Mouse (Mus musculus) MEL (cell line): ENCODE measurements at regions not wholly inside any gene's neighbourhood (a gene's known extent, or its start where the extent isn't known, plus 50 kb on each side); places are given as distances from the start of the nearest gene placed in this dataset.

ENCODE experiments used
- BHLHE40 ChIP-seq: IDR thresholded peaks from 2 replicates; pipeline ENCODE4 v1.6.1; 2012; ENCODE audit warnings: low read depth, mild to moderate bottlenecking, inconsistent platforms, low read length, improper control_type of control experiment, borderline replicate concordance
- CHD1 ChIP-seq: IDR thresholded peaks from 2 replicates; pipeline ENCODE4 v1.6.1; 2012; ENCODE audit warnings: low read depth, mild to moderate bottlenecking, inconsistent platforms, low read length, improper control_type of control experiment
- CHD2 ChIP-seq: IDR thresholded peaks from 2 replicates; pipeline ENCODE4 v1.6.1; 2011; ENCODE audit warnings: low read length, improper control_type of control experiment
- CTCF ChIP-seq, 3 experiments: IDR thresholded peaks in 2 of 3; conservative IDR thresholded peaks in 1 of 3; 2 replicates each; pipeline ENCODE4 v1.5.1; 2011 to 2012; ENCODE audit warnings: low read length in 3 of 3, low read depth in 2 of 3, mild to moderate bottlenecking in 2 of 3, improper control_type of control experiment in 1 of 3, inconsistent platforms in 1 of 3, mixed read lengths in 1 of 3, moderate library complexity in 1 of 3; ENCODE audit not compliant: control insufficient read depth in 1 of 3, insufficient read depth in 1 of 3, poor library complexity in 1 of 3, severe bottlenecking in 1 of 3
- ETS1 ChIP-seq: IDR thresholded peaks from 2 replicates; pipeline ENCODE4 v1.6.1; 2012; ENCODE audit warnings: low read depth, mild to moderate bottlenecking, inconsistent platforms, low read length, improper control_type of control experiment, moderate library complexity
- MAZ ChIP-seq: IDR thresholded peaks from 2 replicates; pipeline ENCODE4 v1.6.1; 2012; ENCODE audit warnings: low read depth, mild to moderate bottlenecking, inconsistent platforms, low read length, improper control_type of control experiment
- POLR2A ChIP-seq, 2 experiments: IDR thresholded peaks; 2 replicates each; pipeline ENCODE4 v1.6.1; 2011 to 2012; ENCODE audit warnings: low read length in 2 of 2, mild to moderate bottlenecking in 2 of 2, control low read depth in 1 of 2, improper control_type of control experiment in 1 of 2, low read depth in 1 of 2, moderate library complexity in 1 of 2; ENCODE audit not compliant: control insufficient read depth in 1 of 2, insufficient read depth in 1 of 2, poor library complexity in 1 of 2

- TF ChIP-seq POLR2A (IDR thresholded peaks at IDR 0.05; ENCODE audit: control insufficient read depth in 1 of 2, insufficient read depth in 1 of 2, low read depth in 1 of 2, low read length in 2 of 2, poor library complexity in 1 of 2) (no peak), CTCF (IDR thresholded peaks at IDR 0.05 in 2 of 3, conservative IDR thresholded peaks at IDR 0.05 in 1 of 3; ENCODE audit: control insufficient read depth in 1 of 3, insufficient read depth in 1 of 3, low read depth in 2 of 3, low read length in 3 of 3, poor library complexity in 1 of 3, severe bottlenecking in 1 of 3) (no peak), CHD1 (no peak), CHD2 (no peak), BHLHE40 (no peak), ETS1 (no peak), MAZ (no peak)
These were observed 462.7 kb upstream of the Id2 start for GRCm38 (mm10) chr12:25559601-25560000.
